Mouse (Mus musculus) lung, adult 2 months (tissue): Measurements from ENCODE around the gene Lama5.

ENCODE experiments used
- CTCF ChIP-seq: fragments of 200-500 bp; IDR thresholded peaks from 2 replicates; pipeline ENCODE4 v1.5.1; 2011; ENCODE audit warnings: mild to moderate bottlenecking, low read length, control low read depth; ENCODE audit not compliant: insufficient read depth
- POLR2A ChIP-seq: fragments of 200-500 bp; IDR thresholded peaks from 2 replicates; pipeline ENCODE4 v1.6.1; 2011; ENCODE audit warnings: low read depth, mild to moderate bottlenecking, control low read depth, low read length, borderline replicate concordance; ENCODE audit errors: extremely low read depth

GRCm38 (mm10) chr2:180214352-180214978 lies 11.2 kb downstream of the Lama5 start:
- TF ChIP-seq CTCF (no peak), POLR2A (no peak)
